Mouse (Mus musculus): ENCODE measurements at regions not wholly inside any gene's neighbourhood (a gene's known extent, or its start where the extent isn't known, plus 50 kb on each side); places are given as distances from the start of the nearest gene placed in this dataset.

DNA sequence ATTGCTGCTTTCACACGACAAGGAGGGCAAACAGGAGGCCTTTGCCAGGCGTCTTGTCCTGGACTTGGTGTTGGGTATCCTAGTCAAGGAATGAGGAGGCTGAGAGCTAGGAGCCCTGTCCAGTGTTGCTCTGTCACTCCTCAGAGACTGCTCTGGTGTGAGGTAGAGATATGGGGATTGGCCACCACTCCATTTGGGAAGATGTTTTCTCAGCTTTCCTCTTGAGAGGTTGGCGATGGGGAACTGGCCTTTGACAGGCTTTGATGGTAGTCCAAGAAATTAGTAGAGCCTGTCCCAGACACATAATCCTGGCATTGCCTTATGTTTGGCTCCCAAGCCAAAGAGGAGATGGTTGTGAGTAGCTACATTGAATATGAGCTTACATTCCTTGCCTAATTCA, 265.4 kb downstream of the Ttc32 start:
- Histone ChIP-seq H3K27me3 (ENCODE audit: insufficient read depth, poor library complexity, severe bottlenecking) (no peaks in the 10 kb centered on the region), H3K9me3 (no peaks in the 10 kb centered on the region), H3K27ac (no peak overlapping the region), H3K4me3 (no peak overlapping the region), H3K4me1 (no peaks in the 10 kb centered on the region), H3K36me3 (no peaks in the 10 kb centered on the region)
- WGBS, result 77% methylated on average over 3 of the region's 3 CpGs
- DNase-seq (ENCODE audit: low spot score), result no peak

DNA sequence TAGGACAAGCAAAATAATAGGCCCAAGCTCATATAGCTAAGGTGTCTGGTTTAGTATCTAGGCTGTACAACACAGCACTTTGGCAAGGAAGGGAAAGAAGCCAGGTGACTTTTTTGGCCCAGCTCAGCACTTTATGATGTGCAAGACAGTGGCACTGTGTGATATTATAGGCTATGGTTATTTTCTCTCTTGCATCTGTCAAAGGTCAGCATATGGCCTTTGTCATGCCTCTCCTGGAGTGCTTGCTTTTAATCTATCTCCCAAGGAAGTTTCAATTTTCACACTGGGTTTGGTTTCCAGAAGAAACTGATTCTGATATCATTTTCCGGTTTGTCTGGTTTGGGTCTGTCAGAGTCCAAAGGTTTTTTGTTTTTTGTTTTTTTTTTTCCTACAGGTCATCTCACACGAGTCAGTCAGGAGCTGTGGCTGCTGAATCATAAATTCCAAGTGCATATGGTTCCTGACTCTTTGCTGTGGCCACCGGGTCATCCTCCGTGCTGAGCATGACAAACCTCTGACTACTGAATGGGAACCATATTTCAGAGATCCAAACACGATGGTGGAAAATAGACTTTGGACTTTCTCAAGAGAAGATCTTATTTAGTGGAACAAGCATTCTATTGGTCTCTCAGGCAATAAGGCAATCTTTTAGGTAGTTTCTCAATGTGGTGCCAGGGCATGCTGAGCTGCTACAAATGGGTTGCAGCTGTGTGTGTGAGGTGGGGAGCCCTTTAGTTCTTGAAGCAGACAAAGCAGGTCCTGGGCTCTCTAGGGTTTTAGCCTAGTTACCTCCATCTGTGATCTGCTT, 269.3 kb downstream of the Ttc32 start:
- 52% methylated on average over 5 of the region's 5 CpGs for WGBS
- DNase-seq (ENCODE audit: low spot score), result no peak
- no peaks in the 10 kb centered on the region for H3K9me3 ChIP-seq

DNA sequence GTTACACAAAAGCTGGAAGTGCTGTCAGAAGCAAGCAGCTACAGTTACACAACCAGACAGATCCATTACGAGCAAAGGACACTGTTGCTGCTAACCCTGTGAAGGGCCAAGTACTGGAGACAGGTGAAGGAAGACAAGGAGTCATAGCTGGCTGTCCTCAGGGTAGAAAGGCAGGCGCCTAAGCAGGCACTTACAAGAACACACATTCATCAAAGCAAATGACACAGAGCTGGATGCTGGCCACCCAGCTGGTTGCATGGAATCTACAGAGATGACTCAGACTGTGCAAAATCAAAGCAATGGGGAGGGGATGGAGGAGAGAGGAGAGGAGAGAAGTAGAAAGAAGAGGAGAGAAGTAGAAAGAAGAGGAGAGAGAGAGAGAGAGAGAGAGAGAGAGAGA, 265.8 kb upstream of the Osr1 start:
- no peaks in the 10 kb centered on the region for H3K9me3 ChIP-seq
- DNase-seq (ENCODE audit: low spot score), result no peak
- no peaks in the 10 kb centered on the region for H3K27me3 ChIP-seq (ENCODE audit: insufficient read depth, poor library complexity, severe bottlenecking)
- no peaks in the 10 kb centered on the region for H3K4me1 ChIP-seq
- no peak overlapping the region for H3K4me3 ChIP-seq
- H3K27ac ChIP-seq, result no peak overlapping the region
- H3K36me3 ChIP-seq, result no peaks in the 10 kb centered on the region
- WGBS, result 57% methylated on average over 2 of the region's 2 CpGs

More for the DNA sequence above, 269.3 kb downstream of the Ttc32 start:
- no peak overlapping the region for H3K27ac ChIP-seq
- no peaks in the 10 kb centered on the region for H3K36me3 ChIP-seq
- H3K4me3 ChIP-seq, result no peak overlapping the region
- H3K27me3 ChIP-seq (ENCODE audit: insufficient read depth, poor library complexity, severe bottlenecking), result no peaks in the 10 kb centered on the region
- no peaks in the 10 kb centered on the region for H3K4me1 ChIP-seq

DNA sequence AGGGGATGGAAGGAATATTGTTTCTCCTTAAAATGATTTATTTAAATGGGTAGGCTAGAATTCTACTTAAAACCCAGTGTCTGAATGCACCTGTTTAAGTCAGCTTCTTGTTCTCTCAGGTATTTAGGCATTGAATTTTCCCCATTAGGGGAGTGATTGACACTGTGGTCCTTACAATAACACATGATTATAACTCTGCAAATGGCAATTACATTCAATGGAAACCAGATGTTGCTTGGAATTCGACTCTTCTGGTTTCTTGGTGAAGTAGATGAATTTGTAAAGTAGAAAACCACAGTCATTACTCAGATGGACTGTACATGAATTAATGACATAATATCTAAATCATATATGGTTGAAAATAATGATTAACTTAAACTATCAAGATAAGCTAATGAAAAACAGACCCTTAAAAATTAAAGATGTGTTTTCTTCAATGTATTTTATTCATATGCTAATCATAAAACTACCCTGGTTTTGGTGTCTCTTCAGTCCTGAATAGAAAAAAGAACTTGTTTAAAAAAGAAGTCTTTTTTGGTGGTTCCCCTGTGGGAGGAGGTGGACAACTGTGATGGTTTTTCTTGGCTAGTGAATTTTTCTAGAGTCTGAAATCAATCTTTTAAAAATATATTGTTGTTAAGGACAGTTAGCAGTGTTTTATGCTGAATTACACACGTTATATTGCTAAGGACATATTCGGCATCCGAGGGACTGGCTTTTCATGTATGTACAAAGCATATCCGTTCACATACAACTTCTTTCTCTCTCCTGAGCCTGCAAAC, 231.8 kb upstream of the Osr1 start:
- Histone ChIP-seq H3K27ac (no peak overlapping the region), H3K4me1 (no peaks in the 10 kb centered on the region), H3K36me3 (no peaks in the 10 kb centered on the region), H3K9me3 (no peaks in the 10 kb centered on the region), H3K27me3 (ENCODE audit: insufficient read depth, poor library complexity, severe bottlenecking) (no peaks in the 10 kb centered on the region), H3K4me3 (no peak overlapping the region)
- WGBS, result 79% methylated on average over 5 of the region's 5 CpGs
- DNase-seq (ENCODE audit: low spot score), result no peak

DNA sequence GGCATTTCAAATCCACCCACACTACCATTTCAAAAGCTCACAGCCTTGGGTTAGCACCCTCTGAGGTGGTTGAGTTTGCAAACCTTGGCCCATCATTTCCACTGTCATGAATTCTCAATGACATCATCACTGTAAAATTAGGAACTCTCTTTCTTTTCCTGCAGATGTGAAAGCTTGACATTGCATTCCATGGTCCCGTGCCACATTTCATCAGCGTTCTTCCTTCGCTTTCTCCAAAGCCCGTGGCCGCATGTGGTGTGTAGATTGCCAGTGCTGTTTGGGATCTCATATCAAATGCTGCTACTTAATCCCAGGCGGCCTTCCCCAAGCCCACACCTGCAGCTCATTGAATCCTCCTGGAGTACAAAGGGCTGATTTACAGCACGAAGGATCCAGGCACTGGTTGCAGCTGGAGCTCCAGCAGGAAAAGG, 231.1 kb upstream of the Osr1 start:
- H3K9me3 ChIP-seq, result no peaks in the 10 kb centered on the region
- H3K4me3 ChIP-seq, result no peak overlapping the region
- no peaks in the 10 kb centered on the region for H3K36me3 ChIP-seq
- H3K27ac ChIP-seq, result no peak overlapping the region
- H3K4me1 ChIP-seq, result no peaks in the 10 kb centered on the region
- no peaks in the 10 kb centered on the region for H3K27me3 ChIP-seq (ENCODE audit: insufficient read depth, poor library complexity, severe bottlenecking)
- DNase-seq (ENCODE audit: low spot score), result no peak
- 57% methylated on average over 7 of the region's 7 CpGs for WGBS

DNA sequence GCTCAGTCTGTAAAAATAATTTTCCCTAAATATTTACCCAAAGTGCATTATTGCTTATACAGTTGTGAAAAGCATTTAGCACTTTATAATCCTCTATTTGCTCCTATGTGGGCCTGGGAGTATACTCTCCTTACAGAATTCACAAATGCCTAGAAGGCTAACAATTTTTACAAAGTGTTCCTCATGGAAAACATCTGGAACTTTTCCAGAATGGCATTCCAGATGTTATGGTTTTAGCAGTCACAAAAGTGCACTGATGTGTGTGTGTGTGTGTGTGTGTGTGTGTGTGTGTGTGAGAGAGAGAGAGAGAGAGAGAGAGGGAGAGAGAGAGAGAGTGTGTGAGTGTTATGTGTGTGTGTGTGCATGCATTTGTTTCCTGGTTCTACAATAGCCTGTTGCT, 229.1 kb upstream of the Osr1 start:
- H3K27ac ChIP-seq, result no peak overlapping the region
- no peaks in the 10 kb centered on the region for H3K9me3 ChIP-seq
- no peaks in the 10 kb centered on the region for H3K4me1 ChIP-seq
- no peak for DNase-seq (ENCODE audit: low spot score)
- H3K36me3 ChIP-seq, result no peaks in the 10 kb centered on the region
- no peak overlapping the region for H3K4me3 ChIP-seq
- H3K27me3 ChIP-seq (ENCODE audit: insufficient read depth, poor library complexity, severe bottlenecking), result no peaks in the 10 kb centered on the region

DNA sequence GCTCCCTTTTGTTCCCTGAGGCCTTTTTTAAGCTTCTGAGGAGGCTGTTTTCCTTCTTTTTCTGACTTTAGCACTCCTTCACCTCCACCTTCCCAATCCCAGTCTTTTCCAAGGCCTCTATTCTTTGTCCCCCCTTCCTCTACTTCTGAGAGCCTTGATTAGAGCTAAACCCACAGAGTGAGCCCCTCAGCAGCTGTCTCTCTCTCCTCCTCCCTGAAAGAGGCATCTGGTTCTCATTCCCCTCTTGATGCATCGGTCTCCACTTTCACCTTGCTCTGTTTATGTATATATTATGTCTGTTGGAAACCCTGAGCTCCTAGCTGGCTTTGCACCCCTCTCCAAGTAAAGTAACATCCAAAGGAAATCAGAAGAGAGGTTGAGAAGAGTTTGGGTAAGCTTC, 224.6 kb upstream of the Osr1 start:
- Histone ChIP-seq H3K4me1 (no peaks in the 10 kb centered on the region), H3K36me3 (no peaks in the 10 kb centered on the region), H3K27ac (no peak overlapping the region), H3K9me3 (no peaks in the 10 kb centered on the region), H3K4me3 (no peak overlapping the region), H3K27me3 (ENCODE audit: insufficient read depth, poor library complexity, severe bottlenecking) (no peaks in the 10 kb centered on the region)
- no peak for DNase-seq (ENCODE audit: low spot score)
- 70% methylated on average over 1 of the region's 1 CpGs for WGBS

DNA sequence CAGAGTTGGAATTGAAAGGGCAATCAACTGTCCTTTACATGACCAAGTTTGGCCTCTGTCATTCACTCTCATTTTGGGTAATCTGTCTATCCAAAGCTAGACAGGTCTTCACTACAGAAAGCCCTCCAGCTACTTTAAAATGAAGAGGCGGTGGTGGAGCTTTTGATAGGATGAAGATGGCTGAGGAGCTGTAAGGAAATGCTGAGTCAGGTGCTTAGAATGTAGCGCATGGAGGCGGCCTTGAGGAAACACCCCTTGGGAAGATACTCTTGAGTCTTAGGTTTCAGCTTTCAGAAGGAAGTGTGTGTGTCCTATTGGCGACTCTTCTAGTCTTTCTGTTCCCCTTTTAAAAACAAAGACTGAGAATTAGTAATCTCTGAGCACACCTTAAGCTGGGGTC, 214.4 kb upstream of the Osr1 start:
- WGBS, result 81% methylated on average over 4 of the region's 4 CpGs
- no peaks in the 10 kb centered on the region for H3K4me1 ChIP-seq

DNA sequence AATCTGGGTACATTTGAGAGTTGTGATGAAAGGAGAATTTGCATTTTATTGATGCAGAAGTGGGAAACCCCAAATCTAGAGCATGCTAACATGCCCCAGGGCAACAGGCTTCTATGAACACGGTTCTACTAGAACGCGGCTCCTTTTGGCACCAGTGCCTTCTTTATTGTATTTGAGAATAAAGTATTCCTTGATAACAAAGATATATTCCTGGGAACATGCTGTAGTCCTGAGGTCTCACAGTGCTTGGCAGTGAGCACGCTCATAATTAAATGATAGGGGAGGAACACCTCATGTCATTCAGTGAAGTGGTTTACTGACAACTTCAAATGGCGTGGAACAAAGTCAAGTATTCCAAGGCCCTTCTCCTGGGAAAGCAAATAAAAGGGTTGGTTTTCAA, 212.1 kb upstream of the Osr1 start:
- Histone ChIP-seq H3K9me3 (no peaks in the 10 kb centered on the region), H3K27ac (no peak overlapping the region), H3K36me3 (no peaks in the 10 kb centered on the region), H3K4me1 (no peaks in the 10 kb centered on the region), H3K4me3 (no peak overlapping the region), H3K27me3 (ENCODE audit: insufficient read depth, poor library complexity, severe bottlenecking) (no peaks in the 10 kb centered on the region)
- WGBS, result 82% methylated on average over 5 of the region's 5 CpGs
- DNase-seq (ENCODE audit: low spot score), result no peak

More for the DNA sequence above, 214.4 kb upstream of the Osr1 start:
- Histone ChIP-seq H3K27me3 (ENCODE audit: insufficient read depth, poor library complexity, severe bottlenecking) (no peaks in the 10 kb centered on the region), H3K27ac (no peak overlapping the region), H3K9me3 (no peaks in the 10 kb centered on the region), H3K36me3 (no peaks in the 10 kb centered on the region), H3K4me3 (no peak overlapping the region)
- DNase-seq (ENCODE audit: low spot score), result no peak

DNA sequence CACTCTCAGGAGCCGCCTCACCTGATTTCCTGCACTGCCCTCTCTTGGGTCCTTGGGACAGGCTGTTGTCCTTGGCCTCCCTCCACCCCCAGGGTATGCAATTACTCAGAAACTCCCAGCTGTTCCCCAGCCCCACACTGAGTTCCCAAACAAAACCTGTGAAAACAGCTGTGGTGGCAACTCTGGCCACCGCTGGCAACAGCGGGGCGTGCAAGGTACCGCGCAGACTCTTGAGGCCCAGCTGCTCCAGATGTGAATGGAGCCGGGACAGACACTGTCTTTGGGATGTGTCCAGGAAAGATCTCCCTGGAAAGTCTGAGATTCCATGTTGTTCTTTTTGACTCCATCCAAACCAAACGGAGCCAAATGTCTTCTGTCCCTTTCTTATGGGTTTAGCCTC, 211.0 kb upstream of the Osr1 start:
- Histone ChIP-seq H3K4me3 (no peak overlapping the region), H3K27ac (no peak overlapping the region), H3K36me3 (no peaks in the 10 kb centered on the region), H3K9me3 (no peaks in the 10 kb centered on the region), H3K4me1 (no peaks in the 10 kb centered on the region), H3K27me3 (ENCODE audit: insufficient read depth, poor library complexity, severe bottlenecking) (no peaks in the 10 kb centered on the region)
- no peak for DNase-seq (ENCODE audit: low spot score)
- WGBS, result 25% methylated on average over 8 of the region's 8 CpGs

DNA sequence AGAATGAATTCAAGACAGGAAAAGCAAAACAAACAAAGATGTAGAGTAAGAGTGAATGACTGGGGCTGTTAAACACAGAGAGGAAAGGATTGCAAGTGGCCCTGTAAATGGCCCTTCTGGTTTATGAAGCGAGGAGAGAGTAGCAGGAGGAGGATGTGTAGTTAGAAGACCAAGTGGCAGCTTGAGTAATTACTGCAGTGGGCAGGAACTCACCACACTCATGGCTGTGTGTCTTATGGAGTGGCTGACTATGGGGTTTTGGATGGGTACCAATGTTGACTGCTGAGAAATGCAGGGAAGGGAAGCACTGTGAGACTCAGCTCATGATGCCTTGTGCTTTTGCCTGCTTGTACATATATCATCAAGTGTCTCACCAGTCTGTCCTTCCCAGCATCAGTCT, 204.0 kb upstream of the Osr1 start:
- H3K27ac ChIP-seq, result no peak overlapping the region
- H3K36me3 ChIP-seq, result no peaks in the 10 kb centered on the region
- no peaks in the 10 kb centered on the region for H3K4me1 ChIP-seq
- no peak for DNase-seq (ENCODE audit: low spot score)
- WGBS, result 61% methylated on average over 1 of the region's 1 CpGs
- no peak overlapping the region for H3K4me3 ChIP-seq
- no peaks in the 10 kb centered on the region for H3K9me3 ChIP-seq
- no peaks in the 10 kb centered on the region for H3K27me3 ChIP-seq (ENCODE audit: insufficient read depth, poor library complexity, severe bottlenecking)

DNA sequence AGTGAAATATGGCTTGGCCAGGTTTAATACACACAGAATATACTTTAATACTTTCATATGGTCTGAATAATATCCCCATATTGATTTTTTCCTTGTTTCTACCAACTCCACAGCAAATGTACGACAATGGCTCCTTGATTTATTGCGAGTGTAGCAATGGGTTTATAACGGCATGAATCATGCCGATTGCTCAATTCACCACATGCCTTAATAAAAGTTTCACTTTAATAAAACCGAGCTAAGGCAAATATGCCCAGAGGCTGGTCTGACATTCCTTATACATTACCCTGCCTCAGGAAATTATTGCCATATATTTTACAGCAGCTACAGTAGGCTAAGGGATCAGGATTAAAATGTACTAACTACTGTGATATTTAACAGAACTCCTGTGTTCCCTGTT, 201.2 kb upstream of the Osr1 start:
- no peaks in the 10 kb centered on the region for H3K36me3 ChIP-seq
- no peak for DNase-seq (ENCODE audit: low spot score)
- no peak overlapping the region for H3K4me3 ChIP-seq
- 91% methylated on average over 5 of the region's 5 CpGs for WGBS
- H3K9me3 ChIP-seq, result no peaks in the 10 kb centered on the region
- H3K27ac ChIP-seq, result no peak overlapping the region
- no peaks in the 10 kb centered on the region for H3K27me3 ChIP-seq (ENCODE audit: insufficient read depth, poor library complexity, severe bottlenecking)
- H3K4me1 ChIP-seq, result no peaks in the 10 kb centered on the region

DNA sequence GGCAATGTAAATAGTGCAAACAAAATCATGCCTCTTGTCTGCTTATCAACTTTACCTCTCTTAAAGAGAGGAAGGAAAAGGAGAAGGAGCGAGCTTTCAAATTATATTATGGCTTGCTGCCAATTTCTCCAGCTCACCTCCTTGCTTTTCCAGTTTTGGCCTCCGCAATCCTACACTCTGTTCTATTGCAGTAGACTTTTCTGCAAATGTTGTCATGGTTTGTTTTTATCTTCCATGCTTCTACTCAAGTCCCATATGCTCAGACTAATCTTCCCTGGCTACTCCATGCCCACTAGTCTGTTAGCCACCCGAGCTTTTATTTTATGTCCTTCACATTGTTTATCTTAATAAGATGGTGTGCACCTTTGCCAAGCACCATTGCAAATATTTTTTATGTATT, 168.0 kb upstream of the Osr1 start:
- no peaks in the 10 kb centered on the region for H3K36me3 ChIP-seq
- no peaks in the 10 kb centered on the region for H3K9me3 ChIP-seq
- no peaks in the 10 kb centered on the region for H3K27me3 ChIP-seq (ENCODE audit: insufficient read depth, poor library complexity, severe bottlenecking)
- 79% methylated on average over 3 of the region's 3 CpGs for WGBS
- no peaks in the 10 kb centered on the region for H3K4me1 ChIP-seq
- no peak for DNase-seq (ENCODE audit: low spot score)
- H3K4me3 ChIP-seq, result no peak overlapping the region
- no peak overlapping the region for H3K27ac ChIP-seq
